Mouse (Mus musculus): ENCODE results near the gene Llgl2. TPM values are rescaled to one million over a fixed set of nuclear protein-coding genes. Genes with fewer than 3 reads are reported as not detected.

Llgl2 gene
- polyA plus RNA-seq, 1 experiment from 2014 or later = 4.9 TPM

Small RNAs within 50 kb of the gene (microRNA-seq; reads per million reads assigned to microRNA genes)
- not detected for gene Mir5621 (ENCODE audit: borderline number of aligned reads)

Other genes starting within 250 kb of the Llgl2 start
- 110 and 114 TPM in 2 replicates for gene Mrps7, start 220.1 kb upstream of the Llgl2 start, polyA plus RNA-seq (2014; fragmentation: Nextera tagmentation; extraction: Ambion mirVana)
- gene Gga3, start 220.0 kb upstream of the Llgl2 start, polyA plus RNA-seq (2014; fragmentation: Nextera tagmentation; extraction: Ambion mirVana) = 13.6 and 17.0 TPM in 2 replicates
- 15.8 and 18.2 TPM in 2 replicates for gene Mif4gd, start 211.1 kb upstream of the Llgl2 start, polyA plus RNA-seq (2014; fragmentation: Nextera tagmentation; extraction: Ambion mirVana)
- 19.9 and 20.2 TPM in 2 replicates for gene Slc25a19, start 195.8 kb upstream of the Llgl2 start, polyA plus RNA-seq (2014; fragmentation: Nextera tagmentation; extraction: Ambion mirVana)
- 59.0 and 61.8 TPM in 2 replicates for gene Grb2, start 115.5 kb upstream of the Llgl2 start, polyA plus RNA-seq (2014; fragmentation: Nextera tagmentation; extraction: Ambion mirVana)
- gene Tmem94, start 58.6 kb upstream of the Llgl2 start, polyA plus RNA-seq (2014; fragmentation: Nextera tagmentation; extraction: Ambion mirVana) = 10.3 and 14.6 TPM in 2 replicates
- gene Caskin2, start 10.4 kb upstream of the Llgl2 start, polyA plus RNA-seq (2014; fragmentation: Nextera tagmentation; extraction: Ambion mirVana) = 11.9 TPM in 2 replicates
- 19.8 and 22.2 TPM in 2 replicates for gene Tsen54, start 9.3 kb upstream of the Llgl2 start, polyA plus RNA-seq (2014; fragmentation: Nextera tagmentation; extraction: Ambion mirVana)
- gene Myo15b, start 34.4 kb downstream of the Llgl2 start, polyA plus RNA-seq (2014; fragmentation: Nextera tagmentation; extraction: Ambion mirVana) = 0.07 and 0.31 TPM in 2 replicates
- gene Smim5, start 75.9 kb downstream of the Llgl2 start, polyA plus RNA-seq (2014; fragmentation: Nextera tagmentation; extraction: Ambion mirVana) = 1.1 and 1.4 TPM in 2 replicates
- 0.21 TPM in 1 of 2 replicates, not detected in the other for gene Smim6, start 88.0 kb downstream of the Llgl2 start, polyA plus RNA-seq (2014; fragmentation: Nextera tagmentation; extraction: Ambion mirVana)
- gene Sap30bp, start 109.2 kb downstream of the Llgl2 start, polyA plus RNA-seq (2014; fragmentation: Nextera tagmentation; extraction: Ambion mirVana) = 49.8 and 59.4 TPM in 2 replicates
- gene Recql5, start 109.4 kb downstream of the Llgl2 start, polyA plus RNA-seq (2014; fragmentation: Nextera tagmentation; extraction: Ambion mirVana) = 14.2 and 15.3 TPM in 2 replicates
- 0.83 and 0.85 TPM in 2 replicates for gene Itgb4, start 150.7 kb downstream of the Llgl2 start, polyA plus RNA-seq (2014; fragmentation: Nextera tagmentation; extraction: Ambion mirVana)
- 113 and 125 TPM in 2 replicates for gene Galk1, start 188.7 kb downstream of the Llgl2 start, polyA plus RNA-seq (2014; fragmentation: Nextera tagmentation; extraction: Ambion mirVana)
- gene H3f3b, start 203.9 kb downstream of the Llgl2 start, polyA plus RNA-seq (2014; fragmentation: Nextera tagmentation; extraction: Ambion mirVana) = 2,457 and 2,634 TPM in 2 replicates
- 21.2 and 21.7 TPM in 2 replicates for gene Unk, start 206.3 kb downstream of the Llgl2 start, polyA plus RNA-seq (2014; fragmentation: Nextera tagmentation; extraction: Ambion mirVana)

Data from embryonic facial prominence, embryonic 11.5 days (tissue).